Mouse (Mus musculus): Measurements from ENCODE around the gene Gramd1b. TPM values are rescaled to one million over a fixed set of nuclear protein-coding genes. Genes with fewer than 3 reads are reported as not detected.

Gramd1b gene
- polyA plus RNA-seq, 2 experiments from 2014 or later, result 48.7 to 68.0 TPM

DNA sequence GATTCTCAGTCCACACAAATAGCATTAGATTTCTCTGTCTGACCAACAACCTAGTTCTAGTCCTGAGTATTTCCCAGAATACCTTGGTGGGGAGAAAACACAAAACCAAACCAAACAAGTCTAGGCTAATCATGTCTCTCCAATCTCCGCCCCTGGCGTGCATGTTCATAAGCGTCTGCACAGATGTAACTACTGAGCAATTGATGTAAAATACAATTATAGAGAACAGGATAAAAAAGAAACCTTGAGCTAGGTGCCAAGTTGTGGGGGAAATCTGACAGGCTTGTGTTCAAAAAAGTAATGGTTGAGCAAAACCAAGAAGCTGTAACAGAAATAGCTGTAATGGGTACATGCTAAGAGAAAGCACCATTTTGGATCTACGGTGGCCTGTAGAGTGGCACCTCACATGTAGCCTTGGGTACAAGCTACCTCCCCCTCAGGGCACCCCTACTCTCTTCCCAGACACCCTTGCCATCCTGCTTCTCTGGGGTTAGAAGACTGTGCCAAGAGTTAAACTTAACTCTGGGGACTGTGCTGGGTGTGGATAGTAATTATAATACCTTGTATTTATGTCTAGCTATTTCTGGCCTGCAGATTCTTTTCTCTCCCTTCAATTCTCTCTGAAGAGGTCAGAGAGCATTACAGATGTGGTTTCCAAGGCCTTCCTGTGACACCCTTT lies 174.3 kb downstream of the Gramd1b start:
- no peak for ATAC-seq

DNA sequence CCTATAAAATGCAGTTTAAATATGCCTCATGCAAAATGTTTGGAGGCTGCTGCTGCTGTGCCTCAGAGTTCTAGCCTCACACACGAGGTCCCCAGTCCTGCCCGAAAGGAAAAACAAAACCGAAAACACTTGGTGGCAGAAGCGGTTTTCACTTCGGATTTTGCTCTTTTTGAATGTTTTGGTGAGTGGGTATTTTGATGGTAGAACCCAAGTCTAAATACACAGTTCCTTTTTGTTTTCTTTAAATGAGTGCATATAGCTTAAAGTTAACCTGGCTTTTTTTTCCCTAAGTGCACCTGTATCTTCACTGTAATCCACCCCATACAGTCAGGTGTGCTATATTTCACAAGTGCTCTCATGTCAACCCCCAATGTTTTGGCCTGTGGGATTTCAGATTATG lies 174.8 kb downstream of the Gramd1b start:
- ATAC-seq, result no peak

DNA sequence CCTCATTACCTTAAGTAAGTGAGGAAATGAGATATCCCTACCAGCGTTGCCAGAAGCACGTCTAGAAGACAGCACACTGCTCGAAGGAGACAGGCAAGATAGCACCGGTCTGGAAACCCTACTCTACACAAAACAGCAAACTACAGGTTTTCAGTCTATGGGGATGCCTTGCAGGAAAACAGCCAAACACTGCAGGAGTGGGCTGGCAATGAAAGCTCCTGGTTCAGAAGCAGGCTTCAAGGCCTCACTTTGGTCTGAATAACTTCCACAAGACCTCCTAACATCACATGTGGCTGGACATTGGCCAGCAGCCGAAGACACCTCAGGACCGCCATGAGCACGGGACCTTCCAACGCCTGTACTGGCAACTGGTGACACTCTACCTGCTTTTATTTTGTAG lies 175.8 kb downstream of the Gramd1b start:
- no peak for ATAC-seq

DNA sequence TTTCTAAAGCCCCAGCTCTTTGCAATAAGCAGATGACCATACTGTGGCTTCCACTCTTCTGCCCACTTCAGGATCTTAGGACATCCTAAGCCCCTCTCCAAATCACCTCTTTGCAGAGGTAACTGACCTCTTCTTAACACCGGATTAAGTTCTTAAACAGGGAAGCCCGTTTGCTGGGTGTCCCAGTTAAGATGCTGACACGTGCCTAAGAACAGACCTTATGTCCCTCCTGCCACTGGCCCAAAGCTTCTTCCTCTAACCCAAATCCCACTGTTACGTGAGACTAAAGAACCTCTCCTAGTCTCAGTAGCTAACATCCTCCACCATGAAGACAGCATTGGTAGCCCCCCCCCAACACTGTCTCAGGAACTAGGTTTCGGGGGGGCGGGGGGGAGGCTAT lies 177.6 kb downstream of the Gramd1b start:
- no peak for ATAC-seq

DNA sequence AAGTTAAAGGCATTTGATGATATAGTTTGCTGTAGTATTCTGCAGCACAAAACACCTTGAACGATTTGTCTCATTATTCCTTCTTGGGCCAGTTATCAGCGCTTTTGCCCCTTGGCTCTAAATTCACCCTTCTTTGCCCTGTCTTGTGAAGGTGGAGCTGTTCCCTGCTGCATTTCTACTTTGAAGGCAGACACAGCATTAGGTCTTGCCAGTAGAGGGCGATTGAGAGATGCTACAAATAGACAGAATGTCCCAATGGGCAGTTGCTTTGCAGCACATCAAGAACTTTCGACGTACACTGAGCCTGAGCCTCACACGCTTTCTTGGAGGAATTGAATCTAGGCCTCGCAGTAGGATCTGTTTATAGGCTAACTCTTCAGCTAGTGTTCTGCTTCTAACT lies 180.5 kb downstream of the Gramd1b start:
- ATAC-seq, result peak; percentile 48

DNA sequence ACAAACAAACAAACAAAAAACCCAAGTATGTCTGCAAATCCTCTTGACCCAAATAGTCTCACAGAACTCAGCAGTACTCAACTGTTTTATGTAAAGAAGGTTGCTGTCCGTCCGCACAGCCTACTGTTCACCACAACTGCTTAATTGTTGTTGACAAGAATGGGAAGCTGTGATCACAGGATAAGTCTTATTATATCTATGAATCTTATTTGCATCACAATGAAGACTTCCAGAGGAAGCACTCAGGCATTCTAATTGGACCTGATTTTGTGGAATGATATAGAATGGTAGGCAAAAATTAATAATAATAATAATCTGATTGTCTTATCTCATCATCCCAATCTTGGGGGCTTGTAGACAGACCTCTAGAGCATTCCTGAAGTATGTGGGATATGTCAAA lies 181.1 kb downstream of the Gramd1b start:
- no peak for ATAC-seq

DNA sequence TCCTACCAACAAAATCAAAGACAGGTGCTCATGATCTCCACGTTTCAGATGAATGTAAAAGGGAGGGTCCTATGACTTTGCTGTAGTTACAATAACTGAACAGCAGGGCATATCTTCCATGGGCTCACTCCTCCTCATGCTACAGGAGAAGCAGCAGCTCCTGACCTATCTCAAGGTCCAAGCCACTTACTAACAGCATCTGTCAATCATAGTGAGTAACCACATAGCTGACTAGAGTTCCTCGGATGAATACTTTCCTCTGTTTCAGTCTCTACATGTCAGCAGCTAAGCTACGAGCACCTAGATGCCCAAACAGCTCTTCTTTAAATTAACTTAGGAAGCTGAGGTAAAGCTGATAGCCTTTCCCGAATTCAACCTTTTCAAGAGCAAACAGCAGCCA lies 181.6 kb downstream of the Gramd1b start:
- ATAC-seq, result no peak

DNA sequence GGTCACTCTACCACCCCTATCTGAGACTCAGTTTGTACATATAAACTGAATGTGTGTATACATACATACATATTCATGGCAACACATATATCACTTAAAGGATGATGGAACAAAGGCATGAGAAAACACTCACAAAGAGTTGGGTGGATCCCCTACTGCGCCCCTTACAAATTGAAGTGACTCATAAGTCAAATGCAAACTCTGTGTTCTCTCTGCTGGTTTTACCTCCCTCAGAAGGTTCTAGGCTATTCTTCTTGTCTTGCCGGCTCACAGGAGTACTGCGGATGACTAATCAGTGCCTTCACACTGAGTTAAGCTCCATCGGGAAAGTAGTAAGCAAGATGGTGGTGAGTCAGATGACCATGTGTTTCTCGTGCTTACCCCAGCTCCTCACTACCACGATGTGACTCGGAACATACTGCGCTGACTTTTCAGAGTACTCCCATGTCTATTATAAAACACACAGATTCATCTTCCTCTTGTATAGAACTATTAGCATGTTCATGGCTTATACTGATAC lies 182.4 kb downstream of the Gramd1b start:
- no peak for ATAC-seq

DNA sequence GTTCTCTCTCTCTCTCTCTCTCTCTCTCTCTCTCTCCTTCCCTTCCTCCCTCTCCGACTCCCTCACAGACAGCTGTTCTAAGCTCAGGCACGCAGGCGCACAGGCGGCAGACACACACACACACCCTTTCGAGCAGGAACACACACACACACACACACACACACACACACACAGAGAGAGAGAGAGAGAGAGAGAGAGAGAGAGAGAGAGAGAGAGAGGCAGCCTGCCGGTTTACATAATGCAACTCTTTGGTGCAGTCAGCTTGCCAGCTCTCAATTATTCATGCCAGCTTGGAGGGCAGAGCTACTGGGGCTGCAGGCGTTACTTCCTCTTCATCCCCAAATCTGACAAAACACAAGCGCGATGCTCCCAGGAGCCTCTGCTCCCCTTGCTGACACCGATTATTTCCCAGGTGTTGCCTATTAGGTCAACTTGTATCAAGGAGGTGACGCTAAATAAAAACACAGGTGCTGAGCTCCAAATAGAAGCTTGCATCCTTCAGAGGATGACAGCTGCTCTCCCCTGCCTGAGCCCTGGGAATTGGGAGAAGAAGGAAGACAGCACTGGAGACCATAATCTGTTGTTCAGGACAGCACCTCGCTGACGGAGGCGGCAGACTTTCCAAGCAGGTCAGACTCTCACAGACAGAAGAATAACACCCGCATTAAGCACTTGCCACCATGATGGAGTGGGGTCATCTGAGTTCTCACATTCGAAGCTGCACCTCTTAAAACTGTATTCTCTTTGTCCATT lies 184.8 kb downstream of the Gramd1b start:
- no peak for ATAC-seq

DNA sequence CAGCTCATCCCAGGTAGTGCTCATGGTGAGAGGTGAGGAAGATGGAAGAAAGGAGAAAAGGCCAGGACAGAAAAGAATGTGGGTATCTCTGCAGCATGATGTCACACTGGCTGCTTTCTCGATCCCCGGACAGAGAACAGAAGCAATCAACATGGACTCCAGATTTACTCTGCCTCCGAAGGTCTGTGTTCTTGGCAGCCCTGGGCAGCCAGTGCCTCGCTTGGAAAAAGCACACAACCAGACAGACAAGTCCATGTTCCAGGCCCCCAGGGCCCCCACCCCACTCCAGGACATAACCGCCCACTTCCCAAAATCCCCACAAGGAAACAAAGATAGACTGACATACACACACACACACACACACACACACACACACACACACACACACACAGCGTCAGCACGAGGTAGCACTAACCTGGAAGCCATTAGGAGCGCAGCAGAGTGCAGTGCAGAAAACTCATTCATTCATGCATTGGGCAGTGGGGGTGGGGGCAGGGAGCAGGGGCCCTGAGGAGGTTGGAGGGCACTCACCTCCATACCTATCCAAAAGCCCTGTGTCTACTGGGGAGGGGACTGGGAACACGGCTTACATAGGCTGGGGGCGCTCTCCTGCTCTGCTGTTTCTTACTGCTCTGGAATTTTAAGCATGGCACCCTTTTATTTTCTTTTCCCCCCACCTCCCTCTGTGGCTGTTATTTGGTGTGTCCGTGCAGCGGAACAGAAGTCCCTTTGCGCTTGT lies 185.5 kb downstream of the Gramd1b start:
- ATAC-seq, result no peak

DNA sequence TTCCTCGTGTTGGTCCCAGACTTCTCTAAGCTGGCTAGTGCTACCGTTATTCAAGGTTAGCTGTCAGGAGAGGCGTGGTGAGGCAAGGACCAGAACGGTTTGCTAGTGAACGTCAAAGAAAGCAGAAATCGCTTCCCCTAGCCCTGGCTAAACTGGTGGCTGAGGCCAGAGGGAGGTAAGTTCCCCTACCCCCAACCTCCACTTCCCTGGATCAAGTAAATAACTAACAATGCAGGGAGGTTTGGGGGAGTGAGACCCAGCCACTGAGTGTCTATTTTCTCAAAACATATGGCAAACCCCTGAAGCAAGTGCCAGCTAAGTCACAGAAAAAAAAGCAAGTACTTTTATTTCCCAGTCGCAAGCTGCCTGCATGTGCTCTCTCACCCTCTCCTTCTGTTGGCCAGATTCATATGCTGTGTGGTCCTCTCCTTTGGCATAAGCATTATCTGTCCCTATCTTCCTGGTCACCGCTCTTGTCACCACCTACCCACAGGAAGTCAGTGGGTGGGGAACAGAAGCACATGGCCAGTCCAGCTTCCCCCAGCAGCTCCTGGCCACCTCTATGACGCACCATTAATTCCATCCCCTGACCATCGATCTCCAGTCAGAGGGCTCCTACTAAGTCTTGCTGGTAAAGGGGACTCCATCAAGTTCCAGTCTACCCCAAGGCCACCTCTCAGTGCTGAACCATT lies 186.2 kb downstream of the Gramd1b start:
- ATAC-seq, result no peak

DNA sequence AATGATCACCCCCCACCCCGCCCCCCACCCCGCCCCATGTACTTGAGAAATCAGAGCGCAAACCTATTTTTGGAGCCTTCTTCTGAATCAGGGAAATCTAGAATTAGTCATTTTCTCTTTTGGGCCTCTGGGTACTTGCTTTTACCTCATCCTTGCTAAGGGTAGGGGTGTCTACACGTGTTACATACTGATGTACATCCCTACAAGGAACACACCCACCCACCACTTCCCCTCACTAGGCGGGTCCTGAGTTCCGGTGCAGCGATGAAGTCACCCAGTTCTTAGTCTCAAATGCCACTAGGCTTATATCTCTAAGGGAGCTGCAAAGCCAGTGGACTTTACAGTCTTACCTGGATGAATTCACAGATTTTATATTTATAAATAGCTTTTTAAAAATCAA lies 187.4 kb downstream of the Gramd1b start:
- ATAC-seq, result peak; percentile 97

DNA sequence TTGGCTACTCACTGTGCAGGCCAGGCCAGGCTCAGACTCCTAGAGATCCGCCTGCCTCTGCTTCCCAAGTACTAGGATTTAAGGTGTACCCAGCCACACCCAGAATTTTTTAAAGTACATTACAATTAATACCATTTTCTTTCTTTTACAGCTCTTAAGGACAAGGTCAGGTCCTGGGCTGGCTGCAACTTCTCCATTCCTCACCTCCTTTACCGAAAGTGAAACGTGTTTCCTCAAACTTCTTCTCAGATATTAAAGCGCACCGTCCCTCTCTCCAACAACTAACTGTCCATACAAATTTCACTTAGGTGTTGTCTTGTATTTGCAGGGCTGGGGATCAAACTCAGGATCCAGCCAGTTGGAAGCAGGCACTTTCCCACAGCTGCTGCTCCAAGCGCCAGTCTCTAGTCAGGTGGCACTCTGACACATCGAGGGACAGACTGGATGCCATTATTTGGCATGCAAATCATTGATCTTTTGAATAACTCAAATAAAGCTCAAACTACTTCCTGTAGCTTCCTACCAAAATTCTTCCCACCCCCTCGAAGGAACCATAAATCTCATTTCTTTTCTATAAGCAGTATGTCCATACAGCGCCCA lies 188.0 kb downstream of the Gramd1b start:
- ATAC-seq, result no peak

DNA sequence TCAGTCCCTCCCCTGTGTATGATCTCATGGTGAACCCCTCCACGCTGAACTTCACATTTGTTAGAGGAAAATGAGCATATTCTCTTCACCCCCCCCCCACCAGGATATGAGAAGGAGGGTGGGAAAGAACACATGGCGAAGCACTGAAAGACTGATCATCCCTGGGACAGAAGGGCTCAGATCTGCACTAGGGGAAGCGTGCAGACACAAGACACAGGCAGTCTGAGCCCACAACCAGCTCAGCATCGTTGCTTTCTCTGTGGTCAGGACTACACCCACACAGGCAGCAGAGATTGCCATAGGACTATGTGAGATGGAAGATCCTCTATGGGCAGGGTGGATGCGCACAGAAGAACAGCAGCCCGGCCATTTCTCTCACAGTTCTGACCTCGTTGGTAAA lies 189.1 kb downstream of the Gramd1b start:
- no peak for ATAC-seq

DNA sequence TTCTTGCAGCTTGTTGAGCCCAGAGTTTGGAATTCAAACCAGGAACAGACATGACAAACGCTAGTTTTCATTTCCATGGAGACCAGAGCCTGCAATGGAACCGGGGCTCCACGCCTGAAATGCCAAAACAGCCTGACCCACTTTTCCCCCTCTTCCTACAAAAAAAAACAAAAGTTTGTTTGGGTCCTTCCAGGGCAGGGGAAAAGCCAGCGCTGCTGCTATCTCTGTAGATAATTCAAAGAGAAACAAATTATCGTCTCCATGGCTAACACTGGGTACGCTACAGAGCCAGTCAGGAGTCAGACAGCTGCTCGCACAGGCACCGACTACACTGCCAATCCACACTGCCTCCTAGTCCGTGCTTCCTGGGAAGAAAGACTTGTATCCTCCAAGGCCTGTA lies 191.6 kb downstream of the Gramd1b start:
- ATAC-seq, result no peak

DNA sequence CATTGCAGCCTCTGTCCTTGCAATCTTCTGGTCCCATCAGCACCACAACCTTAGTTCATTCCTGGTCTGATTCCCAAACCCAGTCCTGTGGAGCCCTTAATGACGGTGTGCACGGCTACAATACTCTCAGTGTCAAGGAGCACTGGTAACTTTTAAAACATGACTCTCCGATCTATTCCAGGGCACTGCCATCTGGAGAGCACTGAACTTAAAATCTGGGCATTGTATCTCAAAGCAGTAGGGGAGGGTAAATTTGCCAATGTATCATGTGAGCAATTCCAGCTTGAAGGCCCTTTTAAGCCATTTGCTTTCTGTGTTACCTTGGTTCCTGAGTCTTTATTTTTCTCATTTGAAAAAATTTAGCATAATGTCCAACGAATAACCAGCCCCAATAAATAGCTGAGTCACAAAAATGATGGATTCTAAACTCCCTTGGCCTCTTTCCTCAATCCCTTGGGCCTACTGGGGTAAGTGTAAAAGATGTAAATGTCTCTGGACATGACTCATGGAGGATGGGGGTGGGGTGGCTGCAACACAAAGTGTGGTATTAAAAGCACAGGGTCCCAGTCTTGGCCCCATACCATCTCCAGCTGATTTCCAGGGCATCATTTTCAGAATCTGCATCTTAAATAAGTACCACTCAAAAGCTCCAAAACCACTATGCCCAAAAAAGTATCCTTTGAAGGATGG lies 193.9 kb downstream of the Gramd1b start:
- no peak for ATAC-seq

DNA sequence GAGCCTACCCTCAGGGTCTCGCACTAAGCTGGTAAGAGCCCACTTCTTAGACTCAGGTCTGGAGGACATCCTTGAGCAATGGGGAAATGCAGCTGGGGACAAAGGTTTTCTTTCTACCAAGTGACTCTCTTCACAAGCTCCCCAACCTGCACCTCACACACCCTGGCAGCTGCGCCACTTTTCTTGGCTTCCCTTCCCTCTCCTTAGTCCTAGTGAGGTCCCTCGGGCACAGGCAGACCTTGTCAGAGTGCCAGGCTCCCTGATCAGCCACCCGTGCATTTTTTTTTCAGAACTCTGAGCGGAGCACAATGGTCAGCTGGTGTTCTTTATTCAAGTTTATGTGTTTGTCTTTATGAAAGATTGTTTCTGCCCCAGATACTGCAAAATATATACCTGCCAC lies 194.5 kb downstream of the Gramd1b start:
- ATAC-seq, result no peak

DNA sequence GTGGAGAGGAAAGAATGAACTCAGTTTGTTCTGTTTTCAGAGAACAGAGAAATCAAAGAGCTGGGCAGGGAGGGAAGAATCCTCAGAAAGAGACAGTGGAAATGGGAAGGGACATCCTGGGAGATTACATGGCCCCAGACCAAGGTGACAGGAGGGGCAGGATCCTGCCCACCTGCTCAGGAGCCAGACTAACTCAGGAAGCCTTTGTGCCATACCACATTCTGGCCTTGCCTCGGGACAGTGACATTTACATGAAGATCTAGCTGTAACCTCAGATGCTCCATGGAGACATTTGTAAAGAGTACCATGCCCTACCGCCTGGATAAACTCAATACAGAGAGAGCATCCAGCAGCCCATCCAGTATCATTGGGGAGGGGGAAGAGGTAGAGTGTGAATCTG lies 196.6 kb downstream of the Gramd1b start:
- no peak for ATAC-seq

DNA sequence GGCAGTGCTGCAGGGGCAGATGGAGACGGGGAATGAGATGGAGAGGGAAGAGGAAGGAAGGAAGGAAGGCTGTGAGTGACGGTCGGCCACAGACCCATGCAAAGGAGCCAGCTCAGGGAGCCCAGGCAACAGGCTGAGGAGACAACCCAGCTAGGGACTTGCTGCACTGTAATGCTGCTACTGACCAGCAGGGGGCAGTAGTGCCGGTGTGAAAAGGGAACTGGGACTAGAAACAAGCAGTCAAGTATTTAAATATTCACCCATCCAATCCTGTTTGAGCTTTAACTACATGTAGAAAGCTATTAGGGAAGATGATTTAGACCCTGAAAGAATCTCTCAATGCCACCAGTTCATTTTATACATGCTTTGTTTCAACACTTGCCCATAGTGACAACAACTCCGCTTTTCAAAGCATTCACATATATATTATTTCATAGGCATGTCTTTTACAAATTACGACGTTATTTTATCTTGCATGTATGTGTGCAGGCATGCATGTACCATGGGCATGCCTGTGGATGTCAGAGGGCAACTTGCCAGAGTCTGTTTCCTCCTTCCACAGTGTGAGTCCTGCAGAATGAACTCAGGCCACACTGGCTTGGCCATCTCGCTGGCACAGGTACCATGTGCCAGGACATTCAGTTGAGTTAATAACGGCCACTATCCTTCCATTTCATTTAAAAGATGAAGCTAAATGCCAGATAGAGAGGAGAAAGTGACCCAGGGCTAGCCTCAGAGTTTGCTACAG lies 197.4 kb downstream of the Gramd1b start:
- ATAC-seq, result peak; percentile 38

DNA sequence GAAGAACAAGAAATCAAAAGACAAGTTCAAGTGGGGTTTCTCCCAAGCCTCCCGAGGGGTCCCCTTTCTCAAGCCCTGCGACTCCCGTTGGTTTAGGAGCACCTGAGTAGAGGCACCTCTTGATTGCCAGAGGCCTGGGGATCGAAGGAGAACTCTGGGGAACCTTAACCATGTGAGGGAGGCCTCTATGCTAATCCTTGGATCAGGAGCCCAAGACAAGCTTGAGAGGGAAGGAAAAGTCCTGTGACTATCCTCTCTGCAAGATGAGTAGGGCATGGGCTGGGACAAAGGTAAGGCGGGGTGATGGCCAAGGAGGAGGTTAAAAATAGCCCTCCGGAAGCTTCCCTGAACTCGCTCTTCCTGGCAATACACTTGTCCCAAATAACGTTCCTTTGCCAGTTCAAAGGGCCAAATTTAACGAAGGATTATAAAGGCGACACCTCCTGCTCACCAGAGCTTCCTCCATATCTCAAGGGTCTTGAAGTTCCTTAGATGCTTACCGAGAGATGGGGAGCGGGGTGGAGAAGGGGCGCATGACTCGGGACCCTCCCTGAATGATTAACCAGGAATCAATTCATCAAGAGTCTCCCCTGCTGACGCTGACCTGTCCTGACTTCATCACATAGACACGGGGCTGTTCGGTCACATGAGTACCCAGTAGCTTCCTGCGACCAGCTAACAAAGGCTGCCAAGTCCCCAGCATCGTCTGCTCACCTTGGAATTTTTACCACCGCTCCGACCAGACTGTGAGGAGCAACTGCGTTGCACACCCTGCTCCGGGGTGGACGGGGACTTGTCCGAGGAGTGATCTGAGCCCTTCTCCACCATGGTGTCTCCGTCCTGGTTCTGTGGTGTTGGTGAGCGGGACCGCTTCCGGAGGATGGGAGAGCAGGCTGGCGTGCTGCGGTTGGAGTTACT lies 198.2 kb downstream of the Gramd1b start:
- no peak for ATAC-seq

All from activated CD4-positive, CD25-positive, alpha-beta regulatory T cell, adult 4 months (primary cell).